Comparison of ENCODE assay signal across 8 mouse cellular contexts in genomic region chr13:30993819-30994218, GRCm38 (mm10). TPM values are rescaled to one million over a fixed set of nuclear protein-coding genes. Genes with fewer than 3 reads are reported as not detected.
A peak's percentile ranks its signal among the peaks of the same experiment; 100 is the strongest.
DNase-seq lines count a peak whose midpoint lies in the region; ATAC-seq and TF ChIP-seq lines count a peak whose summit lies in the region.

No protein-coding gene starts in this region.

- no peaks in the 10 kb centered on the region for H3K4me1 ChIP-seq in forebrain, embryonic 15.5 days
- H3K4me1 ChIP-seq in lung, embryonic 16.5 days (replicated peaks; ENCODE audit: control insufficient read depth, insufficient read depth, low read length) = peaks cover 10% of the 10 kb centered on the region

- H3K27me3 ChIP-seq in forebrain, embryonic 15.5 days = no peaks in the 10 kb centered on the region
- H3K27me3 ChIP-seq in lung, embryonic 16.5 days (ENCODE audit: control insufficient read depth, insufficient read depth, low read depth, low read length) = no peaks in the 10 kb centered on the region

- H3K4me3 ChIP-seq in forebrain, embryonic 15.5 days = no peak overlapping the region
- no peak overlapping the region for H3K4me3 ChIP-seq in lung, embryonic 16.5 days (ENCODE audit: low read length)

- peak; percentile 50 for DNase-seq in urinary bladder, postnatal 14 days (ENCODE audit: low spot score)
- DNase-seq in urinary bladder, postnatal 25 days (ENCODE audit: low spot score) = no peak
- DNase-seq in brain, embryonic 14.5 days (ENCODE audit: low read depth) = peak; percentile 83
- DNase-seq in kidney, postnatal 14 days = peak; percentile 61
- DNase-seq in retina, embryonic 14.5 days (ENCODE audit: low spot score) = peak; percentile 83
- DNase-seq in ovary, postnatal 36 days (ENCODE audit: low spot score) = no peak

- ATAC-seq in forebrain, embryonic 15.5 days (replicated peaks) = peak; percentile 59; the same call in 1 of the 2 replicates
- ATAC-seq in lung, embryonic 16.5 days (ENCODE audit: low read depth) = 0 out of 2 replicates have a peak, but pooled peaks have one; percentile 23

- WGBS in forebrain, embryonic 15.5 days = 31% methylated on average over 3 of the region's 3 CpGs
- WGBS in lung, embryonic 16.5 days = 32% methylated on average over 3 of the region's 3 CpGs

- no peak overlapping the region for H3K9ac ChIP-seq in forebrain, embryonic 15.5 days (replicated peaks)
- H3K9ac ChIP-seq in lung, embryonic 16.5 days (ENCODE audit: low read length) = no peak overlapping the region

- peak; percentile 71; the same call in 1 of the 2 replicates for TF ChIP-seq CTCF in brain, embryonic 14.5 days (IDR thresholded peaks at IDR 0.05; ENCODE audit: borderline replicate concordance, extremely low read depth, insufficient read depth, insufficient read length)

- H3K36me3 ChIP-seq in forebrain, embryonic 15.5 days = no peaks in the 10 kb centered on the region
- no peaks in the 10 kb centered on the region for H3K36me3 ChIP-seq in lung, embryonic 16.5 days (ENCODE audit: control insufficient read depth, insufficient read depth, low read length)

- no peak overlapping the region for H3K4me2 ChIP-seq in forebrain, embryonic 15.5 days (replicated peaks)
- no peak overlapping the region for H3K4me2 ChIP-seq in lung, embryonic 16.5 days (ENCODE audit: low read depth, low read length)

- H3K27ac ChIP-seq in forebrain, embryonic 15.5 days (replicated peaks) = no peak overlapping the region
- no peak overlapping the region for H3K27ac ChIP-seq in lung, embryonic 16.5 days (ENCODE audit: low read length)

- no peak for TF ChIP-seq POLR2A in brain, embryonic 14.5 days (IDR thresholded peaks at IDR 0.05; ENCODE audit: borderline replicate concordance, extremely low read depth, insufficient read depth, insufficient read length, poor library complexity, severe bottlenecking)

- no peaks in the 10 kb centered on the region for H3K9me3 ChIP-seq in forebrain, embryonic 15.5 days
- H3K9me3 ChIP-seq in lung, embryonic 16.5 days (ENCODE audit: control insufficient read depth, low read length) = no peaks in the 10 kb centered on the region

RNA-seq across cellular contexts. Expression of gene Gm5447, which starts 19.8 kb away (rescaled TPM):
- 0.06 and 0.07 TPM in 2 replicates for polyA plus RNA-seq in brain, embryonic 14.5 days (2012; rRNA removed)
- polyA plus RNA-seq in forebrain, embryonic 15.5 days (2015; fragmentation: Nextera tagmentation; extraction: Ambion mirVana) = 0.09 TPM in 1 of 2 replicates, not detected in the other
- polyA plus RNA-seq in lung, embryonic 16.5 days (2015; fragmentation: Nextera tagmentation; extraction: Ambion mirVana) = 0.11 and 0.21 TPM in 2 replicates

RNA-seq across cellular contexts. Expression of gene Exoc2, which starts 19.9 kb away (rescaled TPM):
- 35.6 and 39.8 TPM in 2 replicates for polyA plus RNA-seq in brain, embryonic 14.5 days (2012; rRNA removed)
- polyA plus RNA-seq in forebrain, embryonic 15.5 days (2015; fragmentation: Nextera tagmentation; extraction: Ambion mirVana) = 55.8 and 56.4 TPM in 2 replicates
- polyA plus RNA-seq in lung, embryonic 16.5 days (2015; fragmentation: Nextera tagmentation; extraction: Ambion mirVana) = 34.8 and 37.1 TPM in 2 replicates

RNA-seq across cellular contexts. Expression of gene Hus1b, which starts 46.3 kb away (rescaled TPM):
- polyA plus RNA-seq in brain, embryonic 14.5 days (2012; rRNA removed) = 0.15 TPM in 1 of 2 replicates, not detected in the other
- not detected in 2 replicates for polyA plus RNA-seq in forebrain, embryonic 15.5 days (2015; fragmentation: Nextera tagmentation; extraction: Ambion mirVana)
- not detected in 2 replicates for polyA plus RNA-seq in lung, embryonic 16.5 days (2015; fragmentation: Nextera tagmentation; extraction: Ambion mirVana)

Comparison
In these comparisons a context has a peak if more than half of its experiments do, and no peak if none do; other contexts are left out.
1. DNase-seq: peak in urinary bladder, postnatal 14 days (single experiment), brain, embryonic 14.5 days (single experiment), kidney, postnatal 14 days (single experiment) and retina, embryonic 14.5 days (single experiment); none in urinary bladder, postnatal 25 days (single experiment) and ovary, postnatal 36 days (single experiment).